Mouse (Mus musculus): ENCODE data around the gene Wnt5b. TPM values are rescaled to one million over a fixed set of nuclear protein-coding genes. Genes with fewer than 3 reads are reported as not detected.
"Not testable (repeated sequence)": the region's sequence is repeated elsewhere in the genome, so short reads cannot be mapped to it uniquely, and the experiment has no call there.

The Wnt5b gene
- total RNA-seq, 2 experiments from 2014 or later, result 2.6 to 2.9 TPM

- no peak for DNase-seq (ENCODE audit: low spot score)
Measured at GRCm38 (mm10) chr6:119485486-119485885, 58.7 kb downstream of the Wnt5b start.

GRCm38 (mm10) chr6:119482958-119483600 lies 61.1 kb downstream of the Wnt5b start:
- DNase-seq (ENCODE audit: low spot score), result no peak

GRCm38 (mm10) chr6:119481741-119482390 lies 62.3 kb downstream of the Wnt5b start:
- not testable (repeated sequence) for DNase-seq (ENCODE audit: low spot score)

GRCm38 (mm10) chr6:119480706-119481331 lies 63.3 kb downstream of the Wnt5b start:
- no peak for DNase-seq (ENCODE audit: low spot score)

GRCm38 (mm10) chr6:119479876-119480705 lies 64.1 kb downstream of the Wnt5b start:
- peak; percentile 25 for DNase-seq (ENCODE audit: low spot score)

GRCm38 (mm10) chr6:119479343-119479875 lies 64.7 kb downstream of the Wnt5b start, which contains the start of gene Fbxl14:
TSS of gene Fbxl14 (plus strand) at chr6:119479668.
- peak; percentile 25 for DNase-seq (ENCODE audit: low spot score)

GRCm38 (mm10) chr6:119478560-119479342 lies 65.4 kb downstream of the Wnt5b start:
- DNase-seq (ENCODE audit: low spot score), result peak; percentile 79

GRCm38 (mm10) chr6:119477686-119478310 lies 66.3 kb downstream of the Wnt5b start:
- DNase-seq (ENCODE audit: low spot score), result no peak

GRCm38 (mm10) chr6:119475988-119476387 lies 68.2 kb downstream of the Wnt5b start:
- no peak for DNase-seq (ENCODE audit: low spot score)

GRCm38 (mm10) chr6:119473992-119474391 lies 70.2 kb downstream of the Wnt5b start:
- DNase-seq (ENCODE audit: low spot score), result no peak

- DNase-seq (ENCODE audit: low spot score), result no peak
Measured at GRCm38 (mm10) chr6:119473446-119473845, 70.7 kb downstream of the Wnt5b start.

- no peak for DNase-seq (ENCODE audit: low spot score)
Measured at GRCm38 (mm10) chr6:119472705-119473104, 71.4 kb downstream of the Wnt5b start.

GRCm38 (mm10) chr6:119472135-119472534 lies 72.0 kb downstream of the Wnt5b start:
- peak; percentile 63 for DNase-seq (ENCODE audit: low spot score)

GRCm38 (mm10) chr6:119470777-119471176 lies 73.4 kb downstream of the Wnt5b start:
- no peak for DNase-seq (ENCODE audit: low spot score)

- DNase-seq (ENCODE audit: low spot score), result no peak
Measured at GRCm38 (mm10) chr6:119467785-119468059, 76.4 kb downstream of the Wnt5b start.

- DNase-seq (ENCODE audit: low spot score), result peak; percentile 40
Measured at GRCm38 (mm10) chr6:119466921-119467784, 77.0 kb downstream of the Wnt5b start.

GRCm38 (mm10) chr6:119466161-119466560 lies 78.0 kb downstream of the Wnt5b start:
- DNase-seq (ENCODE audit: low spot score), result no peak

- DNase-seq (ENCODE audit: low spot score), result no peak
Measured at GRCm38 (mm10) chr6:119460391-119460790, 83.8 kb downstream of the Wnt5b start.

- no peak for DNase-seq (ENCODE audit: low spot score)
Measured at GRCm38 (mm10) chr6:119459041-119459440, 85.1 kb downstream of the Wnt5b start.
